8 mouse cellular contexts compared by ENCODE assay signal in genomic region chr2:27038596-27038995, GRCm38 (mm10). TPM values are rescaled to one million over a fixed set of nuclear protein-coding genes. Genes with fewer than 3 reads are reported as not detected.
DNase-seq lines count a peak whose midpoint lies in the region; TF ChIP-seq lines count a peak whose summit lies in the region.

No protein-coding gene starts in this region.

- peak; percentile 58 for DNase-seq in CD4-positive helper T cell, adult 2 months (ENCODE audit: low read depth, low spot score)
- peak; percentile 77 for DNase-seq in MEL (ENCODE audit: low read depth, low spot score)
- peak; percentile 56 for DNase-seq in cerebellum, adult 9-11 months
- peak; percentile 75 for DNase-seq in gastrocnemius, postnatal 10 days
- DNase-seq in kidney, postnatal 25 days: peak; percentile 74 to 90
- peak; percentile 91 for DNase-seq in lung, postnatal 36 days
- DNase-seq in right cerebral cortex, postnatal 14 days: peak; percentile 76
- no peak for DNase-seq in ovary, postnatal 36 days (ENCODE audit: low spot score)

- H3K9ac ChIP-seq in MEL (ENCODE audit: control insufficient read depth, low read depth, low read length, poor library complexity, severe bottlenecking): peak overlapping the region; percentile 17; the same call in 1 of the 2 replicates

- H3K4me1 ChIP-seq in MEL (ENCODE audit: control insufficient read depth in 1 of 2, insufficient read depth in 2 of 2, low read length in 2 of 2): peaks cover 0 to 10% of the 10 kb centered on the region in 2 experiments; a peak in 1 of 4 replicates

- peak overlapping the region; percentile 7 to 40; a peak in 2 of 4 replicates for H3K4me3 ChIP-seq in MEL (ENCODE audit: control insufficient read depth in 1 of 2, insufficient read depth in 1 of 2, low read depth in 2 of 2, low read length in 2 of 2)

- peak; percentile 89 to 98 (median 91) for TF ChIP-seq CTCF in MEL (IDR thresholded peaks at IDR 0.05 in 2 of 3, conservative IDR thresholded peaks at IDR 0.05 in 1 of 3; ENCODE audit: control insufficient read depth in 1 of 3, insufficient read depth in 1 of 3, low read depth in 2 of 3, low read length in 3 of 3, poor library complexity in 1 of 3, severe bottlenecking in 1 of 3)

- no peaks in the 10 kb centered on the region for H3K27me3 ChIP-seq in MEL (ENCODE audit: control insufficient read depth in 1 of 2, insufficient read depth in 2 of 2, low read length in 2 of 2)

- H3K79me2 ChIP-seq in MEL (ENCODE audit: control insufficient read depth, insufficient read depth, low read length, poor library complexity): no peaks in the 10 kb centered on the region

- H3K27ac ChIP-seq in MEL (ENCODE audit: control insufficient read depth, low read depth, low read length): no peak overlapping the region

- TF ChIP-seq RAD21 in MEL (IDR thresholded peaks at IDR 0.05; ENCODE audit: low read depth, low read length): peak; percentile 99

- no peak for TF ChIP-seq POLR2A in MEL (IDR thresholded peaks at IDR 0.05; ENCODE audit: control insufficient read depth in 1 of 2, insufficient read depth in 1 of 2, low read depth in 1 of 2, low read length in 2 of 2, poor library complexity in 1 of 2)

- no peaks in the 10 kb centered on the region for H3K36me3 ChIP-seq in MEL (ENCODE audit: control insufficient read depth in 1 of 2, insufficient read depth in 2 of 2, low read length in 2 of 2)

- H3K9me3 ChIP-seq in MEL (replicated peaks; ENCODE audit: insufficient read depth, low read length): no peaks in the 10 kb centered on the region

- TF ChIP-seq EP300 in MEL (IDR thresholded peaks at IDR 0.05; ENCODE audit: low read depth in 1 of 2, low read length in 2 of 2): 0 out of 4 replicates have a peak, but pooled peaks of 1 of the 2 experiments have one; percentile 1

TF ChIP-seq in MEL, 35 proteins besides CTCF, POLR2A, EP300 and RAD21:
- TF ChIP-seq NELFE (IDR thresholded peaks at IDR 0.05; ENCODE audit: low read depth, low read length): no peak
- no peak for TF ChIP-seq HCFC1 (IDR thresholded peaks at IDR 0.05; ENCODE audit: low read depth, low read length)
- TF ChIP-seq TAL1 (IDR thresholded peaks at IDR 0.05; ENCODE audit: low read length): no peak
- TF ChIP-seq MAX (IDR thresholded peaks at IDR 0.05; ENCODE audit: low read length): no peak
- no peak for TF ChIP-seq POLR2AphosphoS2 (IDR thresholded peaks at IDR 0.05; ENCODE audit: low read length)
- no peak for TF ChIP-seq GATA1 (IDR thresholded peaks at IDR 0.05; ENCODE audit: low read depth, low read length)
- TF ChIP-seq UBTF (IDR thresholded peaks at IDR 0.05; ENCODE audit: borderline replicate concordance, insufficient read depth, low read depth, low read length): no peak
- TF ChIP-seq SIN3A (IDR thresholded peaks at IDR 0.05; ENCODE audit: low read length): peak; percentile 60
- TF ChIP-seq ETS1 (IDR thresholded peaks at IDR 0.05; ENCODE audit: low read depth, low read length): no peak
- TF ChIP-seq SMC3 (IDR thresholded peaks at IDR 0.05; ENCODE audit: low read depth, low read length): peak; percentile 97
- TF ChIP-seq USF2 (IDR thresholded peaks at IDR 0.05; ENCODE audit: borderline replicate concordance in 1 of 2, insufficient read depth in 1 of 2, low read depth in 1 of 2, low read length in 2 of 2): no peak
- TF ChIP-seq JUND (IDR thresholded peaks at IDR 0.05; ENCODE audit: low read depth, low read length): no peak
- TF ChIP-seq BHLHE40 (IDR thresholded peaks at IDR 0.05; ENCODE audit: borderline replicate concordance, low read depth, low read length): no peak
- TF ChIP-seq ZKSCAN1 (IDR thresholded peaks at IDR 0.05; ENCODE audit: low read depth, low read length): no peak
- no peak for TF ChIP-seq MYB (IDR thresholded peaks at IDR 0.05; ENCODE audit: low read depth, low read length)
- peak; percentile 94 for TF ChIP-seq ZNF384 (IDR thresholded peaks at IDR 0.05; ENCODE audit: low read depth, low read length)
- no peak for TF ChIP-seq TBP (IDR thresholded peaks at IDR 0.05; ENCODE audit: low read depth, low read length)
- no peak for TF ChIP-seq TCF12 (IDR thresholded peaks at IDR 0.05; ENCODE audit: low read depth, low read length)
- TF ChIP-seq MAFK (IDR thresholded peaks at IDR 0.05; ENCODE audit: borderline replicate concordance, low read depth, low read length): no peak
- TF ChIP-seq RCOR1 (IDR thresholded peaks at IDR 0.05; ENCODE audit: low read depth, low read length): no peak
- no peak for TF ChIP-seq MAZ (IDR thresholded peaks at IDR 0.05; ENCODE audit: low read depth, low read length)
- TF ChIP-seq CHD1 (IDR thresholded peaks at IDR 0.05; ENCODE audit: low read depth, low read length): no peak
- no peak for TF ChIP-seq ELF1 (IDR thresholded peaks at IDR 0.05; ENCODE audit: low read depth, low read length)
- TF ChIP-seq ZMIZ1 (IDR thresholded peaks at IDR 0.05; ENCODE audit: low read depth, low read length): no peak
- no peak for TF ChIP-seq USF1 (IDR thresholded peaks at IDR 0.05; ENCODE audit: low read depth, low read length)
- no peak for TF ChIP-seq MXI1 (IDR thresholded peaks at IDR 0.05; ENCODE audit: low read depth, low read length)
- TF ChIP-seq ZC3H11A (IDR thresholded peaks at IDR 0.05; ENCODE audit: low read depth, low read length): peak; percentile 96
- no peak for TF ChIP-seq CHD2 (IDR thresholded peaks at IDR 0.05; ENCODE audit: low read length)
- no peak for TF ChIP-seq GABPA (IDR thresholded peaks at IDR 0.05; ENCODE audit: low read depth, low read length)
- no peak for TF ChIP-seq MYC (IDR thresholded peaks at IDR 0.05; ENCODE audit: low read depth, low read length)
- TF ChIP-seq NRF1 (IDR thresholded peaks at IDR 0.05; ENCODE audit: insufficient read depth, low read depth, low read length, poor library complexity, severe bottlenecking): 0 out of 2 replicates have a peak, but pooled peaks have one; percentile 5
- no peak for TF ChIP-seq POLR2AphosphoS5 (IDR thresholded peaks at IDR 0.05; ENCODE audit: borderline replicate concordance, low read depth, low read length)
- no peak for TF ChIP-seq E2F4 (IDR thresholded peaks at IDR 0.05; ENCODE audit: borderline replicate concordance, low read depth, low read length)
- TF ChIP-seq KAT2A (conservative IDR thresholded peaks at IDR 0.05; ENCODE audit: low read depth, low read length): no peak
- no peak for TF ChIP-seq MEF2A (IDR thresholded peaks at IDR 0.05; ENCODE audit: extremely low read depth, insufficient replicate concordance, low read depth, low read length, poor library complexity, severe bottlenecking)

RNA-seq across cellular contexts. Expression of gene Slc2a6, which starts 10.8 kb away (rescaled TPM):
- 2.3 and 2.6 TPM in 2 replicates for total RNA-seq in MEL (2012; rRNA removed)
- 1 to 10 TPM in 1 of 2 experiments, not detected in 1; 3.2 TPM for polyA plus RNA-seq in MEL (2012; ENCODE audit: insufficient read depth in 1 of 2, insufficient read length in 2 of 2, low read depth in 1 of 2, low replicate concordance in 2 of 2, missing spikeins in 1 of 2)
- under 1 TPM; 0.16 to 0.27 TPM for total RNA-seq in gastrocnemius, postnatal 10 days (2021)

RNA-seq across cellular contexts. Expression of gene Cacfd1, which starts 28.9 kb away (rescaled TPM):
- total RNA-seq in MEL (2012; rRNA removed): 15.2 and 19.1 TPM in 2 replicates
- 10 to 100 TPM in 1 of 2 experiments, not detected in 1; 60.7 TPM for polyA plus RNA-seq in MEL (2012; ENCODE audit: insufficient read depth in 1 of 2, insufficient read length in 2 of 2, low read depth in 1 of 2, low replicate concordance in 2 of 2, missing spikeins in 1 of 2)
- total RNA-seq in gastrocnemius, postnatal 10 days (2021): 10 to 100 TPM; 24.0 to 26.2 TPM

RNA-seq across cellular contexts. Expression of gene Mymk, which starts 33.4 kb away (rescaled TPM):
- not detected in 2 replicates for total RNA-seq in MEL (2012; rRNA removed)
- not detected for polyA plus RNA-seq in MEL (2012; ENCODE audit: insufficient read depth in 1 of 2, insufficient read length in 2 of 2, low read depth in 1 of 2, low replicate concordance in 2 of 2, missing spikeins in 1 of 2)
- 10 to 100 TPM; 51.6 to 58.5 TPM for total RNA-seq in gastrocnemius, postnatal 10 days (2021)

RNA-seq across cellular contexts. Expression of gene Adamtsl2, which starts 40.6 kb away (rescaled TPM):
- not detected in 2 replicates for total RNA-seq in MEL (2012; rRNA removed)
- not detected for polyA plus RNA-seq in MEL (2012; ENCODE audit: insufficient read depth in 1 of 2, insufficient read length in 2 of 2, low read depth in 1 of 2, low replicate concordance in 2 of 2, missing spikeins in 1 of 2)
- total RNA-seq in gastrocnemius, postnatal 10 days (2021): 1 to 10 TPM; 3.1 to 4.8 TPM

Comparison
In these comparisons a context has a peak if more than half of its experiments do, and no peak if none do; other contexts are left out.
1. RNA of gene Mymk, which starts 33.4 kb away (total RNA-seq): 51.6 to 58.5 TPM in gastrocnemius, postnatal 10 days; not detected in MEL; every median in the first group is over 10 times any median in the second.